Mouse (Mus musculus) embryo, embryonic 9.5 days (tissue): ENCODE measurements around the gene 5830473C10Rik.
"Not testable (repeated sequence)": the region's sequence is repeated elsewhere in the genome, so short reads cannot be mapped to it uniquely, and the experiment has no call there.

Experiments
- DNase-seq: peaks from one replicate; pipeline ENCODE4 v3.0.0-alpha.2; 2017; ENCODE audit errors: extremely low spot score

The 5830473C10Rik gene

DNA sequence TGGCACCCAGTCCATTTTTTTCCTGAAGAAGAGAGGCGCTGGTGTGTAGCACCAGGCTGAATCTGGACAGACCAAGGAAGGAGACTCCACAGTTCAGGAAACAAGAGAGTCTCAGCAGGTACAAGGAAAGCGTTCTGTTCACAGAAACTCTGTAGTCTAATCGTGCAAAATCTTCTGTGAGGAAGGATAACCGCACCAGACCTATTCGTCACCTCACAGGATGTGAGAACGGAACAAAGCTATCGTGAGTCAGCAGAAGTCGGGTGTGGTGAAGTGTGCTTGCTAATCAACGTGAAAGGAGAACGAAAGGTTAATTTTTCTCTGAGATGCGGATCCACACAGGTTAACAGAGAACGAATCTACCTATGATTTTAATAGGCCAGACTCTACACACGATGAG, 34.0 kb downstream of the 5830473C10Rik start:
- no peak for DNase-seq

DNA sequence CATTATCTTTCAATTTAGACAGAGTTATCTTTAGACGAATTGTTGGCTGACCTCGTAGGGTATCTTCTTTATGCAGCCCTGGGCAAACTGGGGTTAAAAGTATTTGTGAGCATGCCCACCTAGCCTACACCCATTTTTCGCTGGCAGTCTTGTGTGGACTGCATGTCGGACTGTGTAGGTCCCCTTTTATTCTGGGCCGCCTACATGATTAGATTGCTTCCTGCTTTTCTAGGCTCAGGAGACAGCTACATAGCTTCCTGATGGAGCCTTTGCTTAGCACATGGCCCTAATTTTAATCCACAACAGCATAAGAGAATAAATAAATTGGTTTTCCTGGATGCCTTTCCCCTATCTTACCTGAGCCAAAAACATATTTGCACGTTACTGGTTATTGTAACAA, 35.2 kb downstream of the 5830473C10Rik start:
- no peak for DNase-seq

- peak; percentile 68 for DNase-seq
These were observed 40.6 kb downstream of the 5830473C10Rik start for GRCm38 (mm10) chr5:90601469-90601868.

DNA sequence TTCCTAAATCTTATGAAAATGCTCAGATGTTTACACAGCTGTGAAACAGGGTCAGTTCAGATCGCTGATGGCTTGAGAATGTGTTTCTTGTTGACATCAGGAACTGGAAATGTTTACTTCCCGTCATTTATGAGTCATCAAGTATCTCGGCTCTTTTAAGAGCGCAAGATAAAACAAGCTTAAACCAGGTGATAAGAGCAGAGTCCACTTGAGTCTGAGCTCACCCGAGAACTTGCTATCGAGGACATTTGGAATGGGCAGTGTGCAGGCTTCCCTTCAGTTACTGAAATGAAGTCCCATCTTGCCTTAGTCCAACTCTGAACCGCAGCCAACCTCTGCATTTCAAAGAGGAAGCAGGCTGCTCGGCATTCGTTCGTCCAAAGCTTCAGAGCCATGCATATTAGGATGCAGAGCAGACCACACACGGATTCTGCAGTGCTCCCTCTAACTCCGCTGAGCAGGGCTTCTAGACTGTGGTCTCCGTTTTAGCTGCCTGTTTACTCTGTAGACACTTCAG, 42.6 kb downstream of the 5830473C10Rik start:
- DNase-seq: no peak

- DNase-seq: no peak
These were observed 48.0 kb downstream of the 5830473C10Rik start for GRCm38 (mm10) chr5:90608906-90609305.

DNA sequence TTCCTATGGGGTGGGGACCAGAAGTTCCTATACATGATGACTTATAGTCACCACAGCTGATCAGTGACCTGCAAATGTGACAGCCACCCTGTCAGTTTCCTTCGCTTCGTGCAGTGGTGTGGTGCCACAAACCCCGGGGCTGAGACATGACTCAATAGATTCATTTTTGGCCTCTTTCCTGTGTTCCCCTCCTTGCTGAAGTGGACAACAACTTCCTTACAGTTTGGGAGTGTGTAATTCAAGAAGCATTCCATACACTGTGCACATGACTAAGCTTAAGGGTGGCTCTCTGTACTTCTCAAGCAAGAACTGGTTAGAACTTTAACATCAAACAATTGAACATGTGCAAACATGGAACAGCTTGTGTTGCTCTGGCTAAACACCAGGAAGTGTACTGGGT, 50.5 kb downstream of the 5830473C10Rik start:
- no peak for DNase-seq

GRCm38 (mm10) chr5:90611996-90612611, 51.2 kb downstream of the 5830473C10Rik start:
- DNase-seq: no peak

DNA sequence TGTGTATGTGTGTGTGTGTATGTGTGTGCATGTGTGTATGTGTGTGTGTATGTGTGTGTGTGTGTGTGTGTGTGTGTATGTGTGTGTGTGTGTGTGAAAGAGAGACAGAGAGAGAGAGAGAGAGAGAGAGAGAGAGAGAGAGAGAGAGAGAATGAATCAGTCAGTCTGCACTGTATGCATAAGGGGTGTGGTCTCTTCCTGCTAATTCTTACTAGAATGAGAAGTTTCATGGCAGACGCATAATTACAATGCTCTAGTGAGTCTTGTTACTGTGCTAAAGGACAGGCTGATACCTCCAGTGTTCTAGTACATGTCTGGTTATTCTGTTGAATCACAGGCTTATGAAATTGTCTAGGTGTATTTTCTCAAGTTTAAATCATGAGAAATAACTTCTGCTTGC, 51.8 kb downstream of the 5830473C10Rik start:
- DNase-seq: not testable (repeated sequence)

DNA sequence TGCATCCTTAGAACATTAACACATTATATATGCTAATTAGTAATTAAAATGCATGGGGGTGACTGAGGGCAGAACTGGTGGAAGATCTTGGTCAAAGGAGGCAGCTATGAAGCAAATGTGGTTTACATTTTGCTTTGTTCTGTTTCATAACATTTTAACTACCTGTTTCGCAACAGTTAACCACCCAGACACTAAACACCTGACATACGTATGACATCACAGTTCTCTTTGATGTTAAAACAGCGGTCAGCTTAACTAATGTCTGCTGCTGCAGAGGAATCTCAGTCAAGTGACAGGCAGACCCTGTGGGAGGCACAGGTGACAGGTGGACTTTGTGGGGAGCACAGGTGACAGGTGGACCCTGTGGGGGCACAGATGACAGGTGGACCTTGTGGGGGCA, 57.0 kb downstream of the 5830473C10Rik start:
- DNase-seq: no peak

DNA sequence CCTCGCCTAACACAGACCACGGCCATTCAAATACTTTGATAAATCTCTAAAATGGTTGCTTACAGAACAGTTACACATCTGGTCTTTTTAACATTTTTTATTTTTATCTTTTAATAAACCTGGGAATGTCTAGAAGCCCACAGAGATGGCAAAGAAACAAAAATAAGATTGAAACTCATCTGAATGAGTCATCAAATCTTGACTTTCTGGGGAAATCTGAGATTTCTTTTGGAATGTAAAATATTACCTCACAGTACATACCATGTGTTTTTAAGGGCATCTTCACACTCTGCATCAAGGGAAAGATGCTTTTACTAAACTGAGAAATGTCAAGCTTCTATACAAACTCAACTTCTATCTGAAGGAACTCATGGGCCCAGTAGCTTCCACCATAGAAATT, 60.4 kb downstream of the 5830473C10Rik start:
- DNase-seq: no peak

- DNase-seq: no peak
These were observed 60.8 kb downstream of the 5830473C10Rik start for GRCm38 (mm10) chr5:90621726-90622125.

- DNase-seq: no peak
These were observed 62.3 kb downstream of the 5830473C10Rik start for GRCm38 (mm10) chr5:90623209-90623608.

GRCm38 (mm10) chr5:90624708-90625425, 64.0 kb downstream of the 5830473C10Rik start:
- no peak for DNase-seq

DNA sequence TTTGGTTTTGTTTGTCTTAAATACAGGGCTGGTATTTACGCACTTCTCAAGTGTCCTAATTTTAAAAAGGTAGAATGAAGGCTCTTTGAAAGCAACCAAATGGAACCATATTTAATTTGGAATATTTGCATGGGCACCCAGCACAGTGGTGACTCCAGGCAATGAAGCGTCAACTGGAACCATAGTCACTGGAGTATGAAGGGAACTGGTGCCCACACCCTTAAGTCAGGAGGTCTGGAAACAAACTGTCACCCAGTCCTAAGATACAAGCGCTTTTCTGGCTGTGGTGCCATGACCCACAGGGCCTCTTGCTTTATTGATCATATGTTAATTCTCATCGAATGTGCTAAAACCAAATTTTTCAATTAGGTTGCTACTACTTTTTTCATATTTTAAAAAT, 66.5 kb downstream of the 5830473C10Rik start:
- no peak for DNase-seq

GRCm38 (mm10) chr5:90628011-90628410, 67.1 kb downstream of the 5830473C10Rik start:
- no peak for DNase-seq

GRCm38 (mm10) chr5:90628530-90628929, 67.6 kb downstream of the 5830473C10Rik start:
- DNase-seq: no peak

- DNase-seq: no peak
These were observed 74.0 kb downstream of the 5830473C10Rik start for GRCm38 (mm10) chr5:90634885-90635284.

DNA sequence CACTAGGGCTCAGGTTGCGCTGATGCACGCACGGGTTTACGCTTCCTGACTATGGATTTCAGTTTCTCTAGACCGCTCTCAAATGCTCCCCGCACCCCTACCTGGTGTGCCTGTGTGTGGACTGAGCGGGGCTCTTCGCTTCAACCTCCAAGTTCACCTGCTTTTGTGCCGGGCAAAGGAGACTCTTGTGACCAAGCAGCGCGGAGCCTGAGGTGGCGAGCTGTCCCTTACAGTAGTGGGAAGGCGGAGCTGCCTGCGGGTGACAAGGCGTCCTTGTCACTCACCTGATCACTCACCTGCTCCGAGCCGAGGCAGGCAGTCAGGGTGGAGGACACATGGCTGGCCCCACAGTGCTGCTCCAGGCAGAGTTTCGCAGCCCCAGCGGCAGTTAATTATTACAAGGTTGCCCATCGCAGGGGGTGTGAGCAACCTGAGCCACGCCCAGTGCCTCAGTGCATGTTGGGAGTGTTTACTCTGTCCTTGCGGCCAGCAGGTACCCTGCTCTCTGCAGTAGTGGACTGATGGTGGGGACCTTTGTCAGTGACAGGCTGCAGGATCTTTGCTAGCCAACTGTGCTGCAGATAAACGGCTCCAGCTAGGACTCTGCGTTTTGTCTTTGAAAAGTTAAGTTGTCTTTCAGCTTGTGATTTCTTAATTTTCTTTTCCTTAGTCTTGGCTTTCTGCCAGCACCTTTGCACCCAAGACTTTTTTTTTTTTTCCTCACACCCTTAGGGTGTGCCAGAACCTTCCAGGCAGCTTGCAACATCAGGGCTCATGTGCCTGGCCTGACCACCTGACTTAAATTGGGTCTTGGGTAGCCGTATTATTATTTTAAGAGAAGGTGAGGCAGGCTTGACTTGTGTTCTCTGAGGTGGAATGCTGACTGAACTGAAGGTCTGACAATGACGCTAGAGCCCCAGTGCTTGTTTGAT, 79.6 kb downstream of the 5830473C10Rik start, which contains the start of gene Rassf6:
Rassf6 (minus strand) TSS at position 372 of the 932 bp plus-strand sequence.
- peak; percentile 39 for DNase-seq

GRCm38 (mm10) chr5:90641218-90641610, 80.3 kb downstream of the 5830473C10Rik start:
- DNase-seq: no peak

DNA sequence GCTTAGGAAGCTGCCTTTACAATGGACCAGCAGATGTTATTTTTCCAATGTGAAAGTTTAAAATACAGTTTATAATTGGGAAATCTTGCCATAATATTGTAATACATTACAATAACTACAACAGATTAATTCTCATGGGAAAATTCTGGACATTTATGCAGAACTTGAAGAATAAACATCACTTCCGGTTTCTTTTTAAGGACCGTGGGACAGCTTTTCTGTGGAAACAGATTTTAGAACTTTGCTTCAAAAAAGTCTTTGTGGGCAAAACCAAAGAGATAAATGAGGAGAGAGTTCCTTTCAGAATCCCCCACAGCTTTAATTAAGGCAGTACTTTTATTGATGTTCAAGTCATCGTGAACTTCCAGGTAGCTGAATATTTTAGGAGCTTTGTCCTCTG, 84.7 kb downstream of the 5830473C10Rik start:
- no peak for DNase-seq

DNA sequence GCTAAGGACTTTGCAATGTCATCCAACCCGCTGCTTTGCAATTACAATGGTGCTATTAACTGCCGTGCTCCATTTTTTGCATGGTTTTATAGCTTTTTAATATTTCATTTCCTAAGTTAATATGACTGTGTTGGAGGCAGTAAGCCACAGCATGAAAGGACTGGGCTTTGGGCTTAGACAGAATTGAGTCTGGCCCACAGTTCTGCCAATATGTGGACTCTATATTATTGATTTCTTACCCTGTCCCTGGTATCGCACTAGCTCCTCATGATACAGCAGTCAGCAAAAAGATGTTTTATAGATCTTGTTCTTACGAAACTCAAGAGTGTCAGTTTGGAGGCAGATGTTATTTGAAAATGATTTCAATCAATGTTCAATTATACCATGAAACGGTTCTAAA, 85.5 kb downstream of the 5830473C10Rik start:
- no peak for DNase-seq
